Mouse (Mus musculus) heart, adult 2 months (tissue): Measurements from ENCODE around the gene Pik3r4. TPM values are rescaled to one million over a fixed set of nuclear protein-coding genes. Genes with fewer than 3 reads are reported as not detected.
A peak's percentile ranks its signal among the peaks of the same experiment; 100 is the strongest.

Experiments used
- DNase-seq, 2 experiments: peaks; one replicate each; pipeline ENCODE4 v3.0.0; 2021
- H3K27ac ChIP-seq: fragments of 200-600 bp; 2 replicates; pipeline ENCODE4 v1.8.1; 2022
- H3K27me3 ChIP-seq: fragments of 200-500 bp; 2 replicates; pipeline ENCODE4 v1.6.1; 2012; ENCODE audit warnings: mild to moderate bottlenecking, low read length, inconsistent platforms, mixed read lengths; ENCODE audit not compliant: control insufficient read depth, insufficient read depth
- H3K36me3 ChIP-seq: fragments of 200-500 bp; 2 replicates; pipeline ENCODE4 v1.6.1; 2012; ENCODE audit warnings: low read length, inconsistent platforms; ENCODE audit not compliant: control insufficient read depth, insufficient read depth
- H3K4me1 ChIP-seq: fragments of 200-500 bp; 2 replicates; pipeline ENCODE4 v1.6.1; 2011; ENCODE audit warnings: low read length; ENCODE audit not compliant: control insufficient read depth, insufficient read depth
- H3K4me3 ChIP-seq: fragments of 200-600 bp; 2 replicates; pipeline ENCODE4 v1.8.1; 2022
- H3K79me2 ChIP-seq: fragments of 200-500 bp; replicated peaks from 2 replicates; pipeline ENCODE4 v1.6.1; 2012; ENCODE audit warnings: mild to moderate bottlenecking, inconsistent platforms, low read length, moderate library complexity, mixed read lengths; ENCODE audit not compliant: control insufficient read depth, insufficient read depth
- H3K9ac ChIP-seq: fragments of 200-500 bp; 2 replicates; pipeline ENCODE4 v1.6.1; 2012; ENCODE audit warnings: low read depth, mild to moderate bottlenecking, control low read depth, inconsistent platforms, low read length, mixed read lengths
- CTCF ChIP-seq: fragments of 200-600 bp; IDR thresholded peaks from 2 replicates; pipeline ENCODE4 v1.8.1; 2022; ENCODE audit warnings: antibody characterized with exemption, mild to moderate bottlenecking, moderate library complexity
- EP300 ChIP-seq: fragments of 200-500 bp; IDR thresholded peaks from 2 replicates; pipeline ENCODE4 v1.6.1; 2011; ENCODE audit warnings: low read depth, low read length, control low read depth; ENCODE audit not compliant: insufficient read depth
- POLR2A ChIP-seq: fragments of 200-500 bp; IDR thresholded peaks from 2 replicates; pipeline ENCODE4 v1.6.1; 2011; ENCODE audit warnings: mild to moderate bottlenecking, low read depth, low read length, control low read depth; ENCODE audit not compliant: insufficient read depth
- WGBS: fragments of 180-500 bp; shearing (Covaris S2); methylation state at CpG from one replicate; pipeline ENCODE4 v1.1.7; 2018; 5-methylcytosine and 5-hydroxymethylcytosine counted together
- intact Hi-C: fragments of 180-260 bp; cut with DNase I; formaldehyde crosslinking; loops from one replicate; pipeline ENCODE4 v1.15.1; 2025
- polyA plus RNA-seq: library from polyadenylated mRNA; depleted of rRNA; stranded (reverse); fragments of >200 nt; gene quantifications from 2 replicates; pipeline ENCODE4 v1.2.3, GENCODE M21; 2012
- total RNA-seq, 2 experiments: library from RNA; stranded (reverse); gene quantifications; 2 replicates each; pipeline ENCODE4 v1.2.3; 2021

Gene Pik3r4
- total and polyA plus RNA-seq, 3 experiments: 11.9 to 19.8 (median 19.6) TPM

- Histone ChIP-seq H3K4me3 (no peak overlapping the region), H3K27me3 (no peaks in the 10 kb centered on the region), H3K36me3 (no peaks in the 10 kb centered on the region), H3K9ac (no peak overlapping the region), H3K4me1 (no peaks in the 10 kb centered on the region; the same call in 1 of the 2 replicates), H3K79me2 (no peaks in the 10 kb centered on the region), H3K27ac (no peak overlapping the region)
- DNase-seq: peak; percentile 25 to 26
- no peak for TF ChIP-seq EP300
- no peak for TF ChIP-seq POLR2A
- intact Hi-C loops: no loop called here
- WGBS: 72% methylated on average over 9 of the region's 9 CpGs
Measured at GRCm38 (mm10) chr9:105701966-105702365, 59.2 kb downstream of the Pik3r4 start.

- no peaks in the 10 kb centered on the region for H3K36me3 ChIP-seq
- H3K27me3 ChIP-seq: no peaks in the 10 kb centered on the region
- no peak overlapping the region for H3K27ac ChIP-seq
- no peak for DNase-seq
- no peaks in the 10 kb centered on the region for H3K79me2 ChIP-seq
- intact Hi-C loops: no loop called here
- WGBS: 86% methylated on average over 16 of the region's 16 CpGs
- H3K4me3 ChIP-seq: no peak overlapping the region
- H3K9ac ChIP-seq: no peak overlapping the region
- no peaks in the 10 kb centered on the region for H3K4me1 ChIP-seq
- TF ChIP-seq CTCF (no peak), POLR2A (no peak), EP300 (no peak)
Measured at GRCm38 (mm10) chr9:105704226-105704932, 61.6 kb downstream of the Pik3r4 start.

- H3K4me1 ChIP-seq: no peaks in the 10 kb centered on the region
- no peak overlapping the region for H3K4me3 ChIP-seq
- H3K79me2 ChIP-seq: no peaks in the 10 kb centered on the region
- intact Hi-C loops: no loop called here
- DNase-seq: no peak
- no peak overlapping the region for H3K9ac ChIP-seq
- TF ChIP-seq CTCF: no peak
- no peak for TF ChIP-seq POLR2A
- TF ChIP-seq EP300: no peak
- no peaks in the 10 kb centered on the region for H3K36me3 ChIP-seq
- no peak overlapping the region for H3K27ac ChIP-seq
- 100% methylated on average over 1 of the region's 1 CpGs for WGBS
- no peaks in the 10 kb centered on the region for H3K27me3 ChIP-seq
Measured at GRCm38 (mm10) chr9:105705011-105705410, 62.2 kb downstream of the Pik3r4 start.

GRCm38 (mm10) chr9:105712049-105712448, 69.3 kb downstream of the Pik3r4 start:
- intact Hi-C loops: no loop called here
- Histone ChIP-seq H3K27ac (no peak overlapping the region), H3K4me1 (no peaks in the 10 kb centered on the region), H3K36me3 (no peaks in the 10 kb centered on the region), H3K9ac (no peak overlapping the region), H3K4me3 (no peak overlapping the region), H3K79me2 (no peaks in the 10 kb centered on the region), H3K27me3 (no peaks in the 10 kb centered on the region)
- TF ChIP-seq POLR2A (no peak), EP300 (no peak), CTCF (no peak)
- DNase-seq: no peak
- 87% methylated on average over 3 of the region's 3 CpGs for WGBS

GRCm38 (mm10) chr9:105719367-105719766, 76.6 kb downstream of the Pik3r4 start:
- Histone ChIP-seq H3K79me2 (no peaks in the 10 kb centered on the region), H3K9ac (no peak overlapping the region), H3K27me3 (no peaks in the 10 kb centered on the region), H3K27ac (no peak overlapping the region), H3K36me3 (no peaks in the 10 kb centered on the region), H3K4me1 (no peaks in the 10 kb centered on the region), H3K4me3 (no peak overlapping the region)
- intact Hi-C loops: no loop called here
- no peak for DNase-seq
- 79% methylated on average over 7 of the region's 7 CpGs for WGBS
- TF ChIP-seq EP300 (no peak), POLR2A (no peak), CTCF (no peak)

- WGBS: 49% methylated on average over 5 of the region's 5 CpGs
- Histone ChIP-seq H3K4me1 (no peaks in the 10 kb centered on the region), H3K36me3 (no peaks in the 10 kb centered on the region), H3K27ac (no peak overlapping the region), H3K9ac (no peak overlapping the region), H3K27me3 (no peaks in the 10 kb centered on the region), H3K4me3 (no peak overlapping the region), H3K79me2 (no peaks in the 10 kb centered on the region)
- no peak for DNase-seq
- TF ChIP-seq POLR2A (no peak), CTCF (no peak), EP300 (no peak)
- intact Hi-C loops: no loop called here
Measured at GRCm38 (mm10) chr9:105719851-105720395, 77.1 kb downstream of the Pik3r4 start.
